11 mouse cellular contexts compared by ENCODE assay signal in the genomic region with DNA sequence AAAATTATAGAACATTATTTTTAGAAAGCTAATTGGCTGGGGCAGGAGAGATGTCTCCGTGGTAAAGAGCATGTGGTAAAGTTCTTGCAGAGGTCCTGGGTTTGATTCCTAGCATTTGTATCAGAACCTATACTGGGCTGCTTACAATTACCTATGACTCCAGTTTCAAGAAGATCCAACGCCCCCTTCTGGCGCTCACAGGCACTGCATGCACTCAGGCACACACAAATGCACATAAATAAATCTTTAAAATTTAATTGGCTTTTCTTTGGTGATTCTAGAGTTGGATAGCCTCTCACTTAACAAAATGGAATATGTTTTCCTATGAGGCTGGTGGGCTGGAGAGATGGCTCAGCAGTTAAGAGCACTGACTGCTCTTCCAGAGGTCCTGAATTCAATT.
DNase-seq lines count a peak whose midpoint lies in the region; ATAC-seq and TF ChIP-seq lines count a peak whose summit lies in the region.
"Had no signal": no experiment of that assay in that cellular context is flagged by ENCODE, and none has a peak within 500 bp of the region (broad histone marks: within the 10 kb centered on the region; RNA-seq: fewer than 3 reads in every experiment).

No protein-coding gene starts in this region.

- no peaks in the 10 kb centered on the region for H3K36me3 ChIP-seq in hindbrain, postnatal 0 days (ENCODE audit: insufficient read depth, low read length)
- no peaks in the 10 kb centered on the region for H3K36me3 ChIP-seq in hindbrain, embryonic 11.5 days (ENCODE audit: control insufficient read depth, insufficient read depth, low read length)
- H3K36me3 ChIP-seq in testis, adult 2 months (ENCODE audit: control insufficient read depth, insufficient read depth, low read length): no peaks in the 10 kb centered on the region
- H3K36me3 ChIP-seq: hindbrain, embryonic 12.5 days; liver, embryonic 13.5 days had no signal

- ATAC-seq in hindbrain, postnatal 0 days: no peak
- no peak for ATAC-seq in hindbrain, embryonic 11.5 days (ENCODE audit: low FRiP score)

- no peak overlapping the region for H3K4me3 ChIP-seq in hindbrain, postnatal 0 days (ENCODE audit: low read length)
- no peak overlapping the region for H3K4me3 ChIP-seq in hindbrain, embryonic 11.5 days (ENCODE audit: low read depth, low read length)
- H3K4me3 ChIP-seq in testis, adult 2 months (ENCODE audit: control insufficient read depth, low read depth, low read length): no peak overlapping the region
- no peak overlapping the region for H3K4me3 ChIP-seq in bone marrow, adult 2 months (replicated peaks; ENCODE audit: control insufficient read depth, low read depth, low read length)
- H3K4me3 ChIP-seq: hindbrain, embryonic 12.5 days; liver, embryonic 13.5 days had no signal

- no peaks in the 10 kb centered on the region for H3K9me3 ChIP-seq in hindbrain, postnatal 0 days (ENCODE audit: low read length)
- H3K9me3 ChIP-seq in hindbrain, embryonic 11.5 days (ENCODE audit: control insufficient read depth, low read length): no peaks in the 10 kb centered on the region
- H3K9me3 ChIP-seq: hindbrain, embryonic 12.5 days; liver, embryonic 13.5 days had no signal

- H3K9ac ChIP-seq in hindbrain, postnatal 0 days (replicated peaks; ENCODE audit: low read length): no peak overlapping the region
- H3K9ac ChIP-seq in hindbrain, embryonic 11.5 days (ENCODE audit: low read depth, low read length): no peak overlapping the region
- H3K9ac ChIP-seq: hindbrain, embryonic 12.5 days; liver, embryonic 13.5 days had no signal

- TF ChIP-seq CTCF in hindbrain, postnatal 0 days (IDR thresholded peaks at IDR 0.05; ENCODE audit: low read depth): peak; percentile 36; the same call in 1 of the 2 replicates
- peak; percentile 49; the same call in 1 of the 2 replicates for TF ChIP-seq CTCF in testis, adult 2 months (IDR thresholded peaks at IDR 0.05; ENCODE audit: control insufficient read depth, insufficient read depth, insufficient replicate concordance, low read depth, low read length)
- TF ChIP-seq CTCF in bone marrow, adult 2 months (IDR thresholded peaks at IDR 0.05; ENCODE audit: control insufficient read depth, insufficient read depth, low read length): peak; percentile 47

- no peak for DNase-seq in hindbrain, postnatal 0 days (ENCODE audit: low spot score)
- no peak for DNase-seq in hindbrain, embryonic 11.5 days (ENCODE audit: low spot score)
- no peak for DNase-seq in testis, postnatal 14 days (ENCODE audit: low spot score)
- DNase-seq in testis, postnatal 10 days (ENCODE audit: low spot score): peak; percentile 48
- no peak for DNase-seq in layer of hippocampus, adult 11-12 months (ENCODE audit: low spot score)
- no peak for DNase-seq in frontal cortex, postnatal 14 days (ENCODE audit: low spot score in 2 of 2)
- DNase-seq: cerebellum, postnatal 10 days; liver, embryonic 13.5 days had no signal

- 71% methylated on average over 3 of the region's 3 CpGs for WGBS in hindbrain, postnatal 0 days
- 69% methylated on average over 3 of the region's 3 CpGs for WGBS in hindbrain, embryonic 11.5 days
- WGBS in bone marrow, adult 2 months: 69% methylated on average over 3 of the region's 3 CpGs

- no peak for TF ChIP-seq POLR2A in testis, adult 2 months (IDR thresholded peaks at IDR 0.05; ENCODE audit: control insufficient read depth, low read depth, low read length)
- no peak for TF ChIP-seq POLR2A in bone marrow, adult 2 months (IDR thresholded peaks at IDR 0.05; ENCODE audit: borderline replicate concordance, control insufficient read depth, low read depth, low read length)

- H3K4me2 ChIP-seq in hindbrain, postnatal 0 days (ENCODE audit: low read depth, low read length): no peak overlapping the region
- H3K4me2 ChIP-seq in hindbrain, embryonic 11.5 days (replicated peaks; ENCODE audit: low read depth, low read length): no peak overlapping the region
- H3K4me2 ChIP-seq: hindbrain, embryonic 12.5 days; liver, embryonic 13.5 days had no signal

- H3K27me3 ChIP-seq in hindbrain, postnatal 0 days (ENCODE audit: insufficient read depth, low read length): no peaks in the 10 kb centered on the region
- no peaks in the 10 kb centered on the region for H3K27me3 ChIP-seq in hindbrain, embryonic 11.5 days (ENCODE audit: control insufficient read depth, insufficient read depth, low read length)
- H3K27me3 ChIP-seq in testis, adult 2 months (ENCODE audit: control insufficient read depth, insufficient read depth, low read length): no peaks in the 10 kb centered on the region
- H3K27me3 ChIP-seq: hindbrain, embryonic 12.5 days; liver, embryonic 13.5 days had no signal

- H3K4me1 ChIP-seq in hindbrain, postnatal 0 days (ENCODE audit: insufficient read depth, low read length): no peaks in the 10 kb centered on the region
- no peaks in the 10 kb centered on the region for H3K4me1 ChIP-seq in hindbrain, embryonic 11.5 days (replicated peaks; ENCODE audit: control insufficient read depth, insufficient read depth, low read length)
- H3K4me1 ChIP-seq in testis, adult 2 months (ENCODE audit: control insufficient read depth, insufficient read depth, low read length): no peaks in the 10 kb centered on the region
- H3K4me1 ChIP-seq in bone marrow, adult 2 months (ENCODE audit: control insufficient read depth, insufficient read depth, low read length): peaks cover 9% of the 10 kb centered on the region; the same call in 1 of the 2 replicates
- H3K4me1 ChIP-seq: hindbrain, embryonic 12.5 days had no signal

- H3K27ac ChIP-seq in hindbrain, postnatal 0 days: no peak overlapping the region
- H3K27ac ChIP-seq in hindbrain, embryonic 11.5 days (ENCODE audit: low read depth, low read length): no peak overlapping the region
- H3K27ac ChIP-seq in testis, adult 2 months (ENCODE audit: control insufficient read depth, insufficient read depth, low read depth, low read length): no peak overlapping the region
- no peak overlapping the region for H3K27ac ChIP-seq in bone marrow, adult 2 months (ENCODE audit: control insufficient read depth, insufficient read depth, low read depth, low read length, poor library complexity)
- H3K27ac ChIP-seq: hindbrain, embryonic 12.5 days; liver, embryonic 13.5 days had no signal
